Mouse (Mus musculus) embryonic facial prominence, embryonic 12.5 days (tissue): ENCODE data around the gene Ptpn5. TPM values are rescaled to one million over a fixed set of nuclear protein-coding genes. Genes with fewer than 3 reads are reported as not detected.
A peak's percentile ranks its signal among the peaks of the same experiment; 100 is the strongest.

Source experiments
- ATAC-seq: fragments of 200-750 bp; cut with Nextera tagmentation; 2 replicates; pipeline ENCODE4 v1.8.0; 2017; ENCODE audit not compliant: insufficient number of reproducible peaks, insufficient read depth, low FRiP score, low TSS enrichment
- H3K27ac ChIP-seq: fragments of 300-500 bp; sonication (generic); 2 replicates; pipeline ENCODE4 v1.5.1; 2016; ENCODE audit warnings: mild to moderate bottlenecking
- H3K27me3 ChIP-seq: fragments of 300-500 bp; sonication (generic); 2 replicates; pipeline ENCODE4 v1.6.1; 2016; ENCODE audit warnings: mild to moderate bottlenecking, moderate library complexity
- H3K36me3 ChIP-seq: fragments of 300-500 bp; sonication (generic); 2 replicates; pipeline ENCODE4 v1.6.1; 2016; ENCODE audit warnings: mild to moderate bottlenecking
- H3K4me1 ChIP-seq: fragments of 300-500 bp; sonication (generic); 2 replicates; pipeline ENCODE4 v1.6.1; 2016
- H3K4me2 ChIP-seq: fragments of 300-500 bp; sonication (generic); replicated peaks from 2 replicates; pipeline ENCODE4 v1.6.1; 2016; ENCODE audit warnings: mild to moderate bottlenecking, moderate library complexity
- H3K4me3 ChIP-seq: fragments of 300-500 bp; sonication (generic); 2 replicates; pipeline ENCODE4 v1.5.1; 2016; ENCODE audit warnings: mild to moderate bottlenecking
- H3K9ac ChIP-seq: fragments of 300-500 bp; sonication (generic); 2 replicates; pipeline ENCODE4 v1.6.1; 2016; ENCODE audit warnings: mild to moderate bottlenecking, moderate library complexity
- H3K9me3 ChIP-seq: fragments of 300-500 bp; sonication (generic); 2 replicates; pipeline ENCODE4 v1.6.1; 2016; ENCODE audit warnings: mild to moderate bottlenecking, moderate library complexity
- WGBS: fragments of 180-500 bp; shearing (Covaris S2); methylation state at CpG from one replicate; pipeline ENCODE4 v1.1.7; 2016; 5-methylcytosine and 5-hydroxymethylcytosine counted together
- polyA plus RNA-seq: library from polyadenylated mRNA; unstranded; fragments of >200 nt; fragmentation: Nextera tagmentation; extraction: Ambion mirVana; gene quantifications from 2 replicates; pipeline ENCODE4 v1.2.1, GENCODE M21; 2016

Gene Ptpn5
- 2.3 and 4.4 TPM in 2 replicates for polyA plus RNA-seq

- Histone ChIP-seq H3K4me1 (peaks cover 7% of the 10 kb centered on the region; the same call in 1 of the 2 replicates), H3K4me2 (peak within 1 kb of the TSS; percentile 99), H3K36me3 (no peaks in the 10 kb centered on the region), H3K4me3 (peak within 1 kb of the TSS; percentile 64), H3K27ac (0 out of 2 replicates have a peak within 1 kb of the TSS, but pooled peaks have one; percentile 23), H3K9ac (peak within 1 kb of the TSS; percentile 63), H3K9me3 (no peaks in the 10 kb centered on the region), H3K27me3 (peaks cover 55% of the 10 kb centered on the region)
- ATAC-seq: no peak
- 4% methylated on average over 13 of the region's 13 CpGs for WGBS
Measured at GRCm38 (mm10) chr7:47133331-47133730, at the start of gene Ptpn5. Ptpn5 (minus strand) TSS chr7:47133684.

DNA sequence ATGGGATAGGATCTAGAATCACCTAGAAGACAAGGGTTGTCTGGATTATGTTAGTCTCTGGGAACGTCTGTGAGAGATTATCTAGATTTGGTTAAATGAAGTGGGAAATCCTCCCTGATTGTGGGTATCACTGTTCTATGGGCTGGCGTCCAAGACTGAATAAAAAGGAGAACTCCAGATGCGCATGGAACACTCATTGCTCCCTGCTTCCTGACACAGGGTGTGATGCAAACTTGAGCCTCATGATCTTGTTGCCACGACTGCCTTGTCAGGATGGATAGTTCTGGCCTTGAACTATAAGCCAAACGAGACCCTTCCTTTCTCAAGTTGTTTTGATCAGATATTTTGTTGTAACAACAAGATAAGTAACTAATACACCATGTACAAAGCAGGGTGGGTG is 37.3 kb upstream of the Ptpn5 start:
- Histone ChIP-seq H3K36me3 (no peaks in the 10 kb centered on the region), H3K27me3 (no peaks in the 10 kb centered on the region), H3K9me3 (no peaks in the 10 kb centered on the region), H3K4me1 (no peaks in the 10 kb centered on the region), H3K9ac (no peak overlapping the region), H3K4me2 (no peak overlapping the region), H3K27ac (no peak overlapping the region), H3K4me3 (no peak overlapping the region)
- no peak for ATAC-seq
- 77% methylated on average over 5 of the region's 5 CpGs for WGBS

- H3K9ac ChIP-seq: no peak overlapping the region
- no peak overlapping the region for H3K4me3 ChIP-seq
- WGBS: 45% methylated on average over 4 of the region's 4 CpGs
- no peak for ATAC-seq
- no peaks in the 10 kb centered on the region for H3K4me1 ChIP-seq
- H3K27ac ChIP-seq: no peak overlapping the region
- no peaks in the 10 kb centered on the region for H3K36me3 ChIP-seq
- H3K4me2 ChIP-seq: no peak overlapping the region
- no peaks in the 10 kb centered on the region for H3K9me3 ChIP-seq
- H3K27me3 ChIP-seq: no peaks in the 10 kb centered on the region
Measured at GRCm38 (mm10) chr7:47165028-47165427, 31.5 kb upstream of the Ptpn5 start.

DNA sequence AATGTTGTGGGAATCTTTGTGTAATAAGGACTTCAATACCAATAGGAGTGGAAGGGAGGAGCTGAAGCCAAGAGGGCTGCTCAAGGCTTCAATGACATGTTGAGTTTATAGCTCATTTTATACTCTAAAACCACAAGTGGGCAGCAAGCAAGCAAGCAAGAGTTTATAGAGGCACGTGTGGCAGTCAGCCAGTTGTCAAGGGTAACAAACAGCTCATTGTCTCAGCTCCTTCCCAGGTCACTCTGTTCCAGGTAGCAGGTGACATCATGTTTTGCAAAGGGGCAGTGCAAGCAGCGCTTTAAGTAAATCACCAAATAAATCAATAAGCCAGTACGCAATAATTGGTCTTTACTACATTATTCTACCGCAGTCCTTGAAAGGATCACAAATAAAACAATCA is 29.7 kb upstream of the Ptpn5 start:
- H3K4me3 ChIP-seq: no peak overlapping the region
- no peaks in the 10 kb centered on the region for H3K27me3 ChIP-seq
- no peaks in the 10 kb centered on the region for H3K36me3 ChIP-seq
- H3K9ac ChIP-seq: no peak overlapping the region
- no peak overlapping the region for H3K27ac ChIP-seq
- no peaks in the 10 kb centered on the region for H3K4me1 ChIP-seq
- no peak overlapping the region for H3K4me2 ChIP-seq
- no peaks in the 10 kb centered on the region for H3K9me3 ChIP-seq
- no peak for ATAC-seq
- WGBS: 82% methylated on average over 4 of the region's 4 CpGs

GRCm38 (mm10) chr7:47158451-47158850 is 25.0 kb upstream of the Ptpn5 start:
- Histone ChIP-seq H3K4me1 (no peaks in the 10 kb centered on the region), H3K36me3 (no peaks in the 10 kb centered on the region), H3K9ac (no peak overlapping the region), H3K4me2 (no peak overlapping the region), H3K9me3 (peaks cover 3% of the 10 kb centered on the region; the same call in 1 of the 2 replicates), H3K27me3 (no peaks in the 10 kb centered on the region), H3K4me3 (no peak overlapping the region), H3K27ac (no peak overlapping the region)
- ATAC-seq: no peak
- WGBS: 70% methylated on average over 2 of the region's 2 CpGs

- Histone ChIP-seq H3K4me2 (no peak overlapping the region), H3K9ac (no peak overlapping the region), H3K27ac (no peak overlapping the region), H3K36me3 (no peaks in the 10 kb centered on the region), H3K9me3 (peaks cover 3% of the 10 kb centered on the region; the same call in 1 of the 2 replicates), H3K4me1 (no peaks in the 10 kb centered on the region), H3K4me3 (no peak overlapping the region), H3K27me3 (no peaks in the 10 kb centered on the region)
- ATAC-seq: no peak
- 82% methylated on average over 9 of the region's 9 CpGs for WGBS
Measured at GRCm38 (mm10) chr7:47157743-47158142, 24.3 kb upstream of the Ptpn5 start.

- H3K27me3 ChIP-seq: no peaks in the 10 kb centered on the region
- 82% methylated on average over 2 of the region's 2 CpGs for WGBS
- H3K4me3 ChIP-seq: no peak overlapping the region
- no peaks in the 10 kb centered on the region for H3K36me3 ChIP-seq
- no peaks in the 10 kb centered on the region for H3K4me1 ChIP-seq
- H3K27ac ChIP-seq: no peak overlapping the region
- no peak overlapping the region for H3K4me2 ChIP-seq
- ATAC-seq: no peak
- peaks cover 3% of the 10 kb centered on the region; the same call in 1 of the 2 replicates for H3K9me3 ChIP-seq
- H3K9ac ChIP-seq: no peak overlapping the region
Measured at GRCm38 (mm10) chr7:47155849-47156248, 22.4 kb upstream of the Ptpn5 start.

- Histone ChIP-seq H3K27me3 (no peaks in the 10 kb centered on the region), H3K4me2 (no peak overlapping the region), H3K27ac (no peak overlapping the region), H3K4me3 (no peak overlapping the region), H3K9me3 (peaks cover 3% of the 10 kb centered on the region; the same call in 1 of the 2 replicates), H3K9ac (no peak overlapping the region), H3K36me3 (no peaks in the 10 kb centered on the region), H3K4me1 (no peaks in the 10 kb centered on the region)
- 91% methylated on average over 4 of the region's 4 CpGs for WGBS
- no peak for ATAC-seq
Measured at GRCm38 (mm10) chr7:47155396-47155795, 21.9 kb upstream of the Ptpn5 start.

- H3K4me3 ChIP-seq: no peak overlapping the region
- peaks cover 2% of the 10 kb centered on the region; the same call in 1 of the 2 replicates for H3K9me3 ChIP-seq
- no peaks in the 10 kb centered on the region for H3K4me1 ChIP-seq
- no peaks in the 10 kb centered on the region for H3K36me3 ChIP-seq
- H3K4me2 ChIP-seq: 0 out of 2 replicates have a peak overlapping the region, but pooled peaks have one; percentile 11
- no peaks in the 10 kb centered on the region for H3K27me3 ChIP-seq
- WGBS: 19% methylated on average over 11 of the region's 11 CpGs
- H3K9ac ChIP-seq: no peak overlapping the region
- no peak for ATAC-seq
- H3K27ac ChIP-seq: no peak overlapping the region
Measured at GRCm38 (mm10) chr7:47150420-47151061, 17.1 kb upstream of the Ptpn5 start.

- no peak overlapping the region for H3K4me2 ChIP-seq
- no peaks in the 10 kb centered on the region for H3K9me3 ChIP-seq
- no peaks in the 10 kb centered on the region for H3K4me1 ChIP-seq
- H3K9ac ChIP-seq: no peak overlapping the region
- WGBS: 83% methylated on average over 7 of the region's 7 CpGs
- no peaks in the 10 kb centered on the region for H3K36me3 ChIP-seq
- ATAC-seq: no peak
- H3K4me3 ChIP-seq: no peak overlapping the region
- no peak overlapping the region for H3K27ac ChIP-seq
- H3K27me3 ChIP-seq: no peaks in the 10 kb centered on the region
Measured at GRCm38 (mm10) chr7:47148298-47148697, 14.8 kb upstream of the Ptpn5 start.

GRCm38 (mm10) chr7:47146034-47146812 is 12.7 kb upstream of the Ptpn5 start:
- Histone ChIP-seq H3K27me3 (no peaks in the 10 kb centered on the region), H3K36me3 (no peaks in the 10 kb centered on the region), H3K4me2 (no peak overlapping the region), H3K4me3 (no peak overlapping the region), H3K9ac (no peak overlapping the region), H3K4me1 (no peaks in the 10 kb centered on the region), H3K27ac (no peak overlapping the region), H3K9me3 (no peaks in the 10 kb centered on the region)
- no peak for ATAC-seq
- 62% methylated on average over 12 of the region's 12 CpGs for WGBS

GRCm38 (mm10) chr7:47144299-47144698 is 10.8 kb upstream of the Ptpn5 start:
- Histone ChIP-seq H3K4me2 (no peak overlapping the region), H3K9me3 (no peaks in the 10 kb centered on the region), H3K4me1 (no peaks in the 10 kb centered on the region), H3K27ac (no peak overlapping the region), H3K36me3 (no peaks in the 10 kb centered on the region), H3K9ac (no peak overlapping the region), H3K27me3 (no peaks in the 10 kb centered on the region), H3K4me3 (no peak overlapping the region)
- WGBS: 42% methylated on average over 6 of the region's 6 CpGs
- ATAC-seq: no peak
